Mouse (Mus musculus): ENCODE measurements around the gene Ugt1a8. TPM values are rescaled to one million over a fixed set of nuclear protein-coding genes. Genes with fewer than 3 reads are reported as not detected.
"Not testable (repeated sequence)": the region's sequence is repeated elsewhere in the genome, so short reads cannot be mapped to it uniquely, and the experiment has no call there.

The Ugt1a8 gene
- total RNA-seq, 2 experiments from 2014 or later: not detected

DNA sequence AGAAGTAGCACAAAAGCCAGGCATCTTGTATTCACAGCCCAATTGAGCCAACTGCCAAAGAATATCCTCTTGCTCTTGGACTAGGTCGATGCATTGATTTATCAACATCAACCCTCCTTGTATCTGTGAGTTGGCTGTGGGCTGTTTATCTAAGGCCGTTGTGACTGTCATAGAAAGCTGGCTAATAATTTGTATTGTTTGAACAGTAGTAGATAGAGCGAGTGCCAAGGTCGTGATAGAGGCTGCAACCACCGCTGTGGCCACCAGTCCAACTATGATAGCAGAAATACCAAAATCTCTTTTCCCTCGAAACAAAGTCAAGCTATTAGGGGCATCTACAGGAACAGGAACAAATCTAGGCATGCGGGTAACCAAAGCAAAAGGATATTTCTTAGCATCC lies 84.6 kb downstream of the Ugt1a8 start:
- not testable (repeated sequence) for DNase-seq (ENCODE audit: low spot score in 2 of 2)

DNA sequence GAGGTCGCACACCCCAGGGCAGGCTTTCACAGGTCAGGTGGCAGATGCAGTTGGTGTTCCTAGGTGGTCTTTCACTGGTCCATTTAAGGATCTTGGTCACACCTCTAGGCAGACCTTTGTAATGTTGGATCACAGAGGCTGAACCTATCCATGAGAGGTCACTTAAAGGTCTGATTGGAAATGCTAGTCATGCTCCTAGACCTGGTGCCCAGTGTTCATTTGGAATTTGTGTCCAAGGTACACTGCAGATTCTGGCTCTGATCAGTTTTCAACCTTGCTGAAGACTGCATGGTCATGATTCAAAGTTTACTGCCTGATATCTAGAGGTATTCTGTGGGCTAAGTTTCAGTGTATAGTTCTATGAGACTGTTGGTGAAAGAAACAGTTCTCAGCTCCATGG lies 92.0 kb downstream of the Ugt1a8 start:
- no peak for DNase-seq (ENCODE audit: low spot score in 2 of 2)

DNA sequence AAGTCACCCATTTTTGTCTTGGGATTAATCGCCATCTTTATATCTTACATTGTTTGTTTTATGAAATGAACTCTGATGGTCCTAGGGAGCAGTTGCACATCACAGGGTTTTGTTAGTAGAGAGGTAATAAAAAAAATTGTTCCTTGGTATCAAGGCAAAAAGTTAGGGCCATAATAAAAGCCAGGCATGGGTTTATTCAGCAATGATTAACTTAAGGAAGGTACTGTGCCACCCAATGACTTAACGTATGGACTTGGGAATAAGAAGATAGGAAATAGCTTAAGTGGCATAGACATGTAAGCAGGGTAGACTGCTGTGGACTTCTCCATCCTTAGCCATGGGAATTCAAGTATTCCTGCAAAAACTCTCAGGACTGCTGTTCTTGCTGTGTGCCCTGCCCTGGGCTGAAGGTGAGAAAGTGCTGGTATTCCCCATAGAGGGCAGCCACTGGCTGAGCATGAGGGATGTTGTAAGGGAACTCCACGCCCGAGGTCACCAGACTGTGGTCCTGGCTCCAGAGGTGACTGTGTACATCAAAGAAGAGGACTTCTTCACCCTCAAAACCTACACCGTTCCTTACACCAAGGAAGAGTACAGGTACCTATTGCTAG lies 98.8 kb downstream of the Ugt1a8 start:
- no peak for DNase-seq (ENCODE audit: low spot score in 2 of 2)

DNA sequence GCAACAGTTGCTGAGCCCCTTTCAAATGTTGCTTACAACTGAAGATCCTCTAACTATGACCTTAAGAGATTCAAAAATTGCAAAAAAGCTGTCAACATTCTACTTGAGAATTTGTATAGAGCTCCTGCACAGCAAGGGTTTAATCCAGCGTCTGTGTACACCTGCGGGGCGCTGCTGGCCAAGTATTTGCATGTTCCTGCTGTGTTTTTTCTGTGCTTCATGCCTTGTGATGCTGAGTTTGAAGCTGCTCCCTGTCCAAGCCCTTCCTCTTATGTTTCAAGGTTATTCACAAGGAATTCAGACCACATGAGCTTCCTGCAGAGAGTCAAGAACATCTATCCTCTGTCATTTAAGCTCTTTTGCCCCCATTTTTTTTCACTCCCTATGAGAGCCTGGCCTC lies 104.5 kb downstream of the Ugt1a8 start:
- DNase-seq (ENCODE audit: low spot score in 2 of 2): no peak

DNA sequence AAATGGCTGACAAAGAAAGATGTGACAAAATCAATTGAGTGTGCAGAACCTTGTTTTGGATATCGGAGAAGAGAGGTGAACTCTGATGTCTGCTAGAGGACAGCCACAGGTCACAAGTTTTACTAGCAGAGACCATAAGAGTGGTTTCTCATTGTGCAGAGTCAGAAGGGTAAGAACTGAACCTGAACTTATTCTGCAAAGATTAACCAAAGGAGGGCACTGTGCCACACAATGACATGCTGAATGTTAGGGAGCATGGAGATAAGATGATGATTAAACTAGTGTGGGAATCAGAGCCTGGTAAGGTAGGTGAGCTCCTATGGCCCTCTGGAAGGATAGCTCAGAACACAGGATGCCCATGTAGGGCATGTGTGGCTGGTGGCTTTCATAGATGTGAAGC lies 108.1 kb downstream of the Ugt1a8 start:
- DNase-seq (ENCODE audit: low spot score in 2 of 2): no peak

DNA sequence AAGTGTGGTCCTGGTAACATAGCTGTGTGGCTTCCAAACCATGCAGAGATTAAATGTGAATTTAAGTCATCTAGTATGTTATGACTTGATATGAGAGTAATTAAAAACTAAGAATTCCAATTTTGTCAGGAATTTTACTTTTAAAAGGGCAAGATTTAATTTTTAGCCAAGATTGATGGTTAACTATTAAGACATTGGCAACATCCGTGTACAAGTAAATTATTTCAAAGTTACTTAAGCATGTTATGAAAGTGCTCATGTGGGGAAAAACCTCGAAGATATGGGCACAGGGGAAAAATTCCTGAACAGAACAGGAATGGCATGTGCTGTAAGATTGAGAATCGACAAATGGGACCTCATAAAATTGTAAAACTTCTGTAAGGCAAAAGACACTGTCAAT lies 109.8 kb downstream of the Ugt1a8 start:
- no peak for DNase-seq (ENCODE audit: low spot score in 2 of 2)

DNA sequence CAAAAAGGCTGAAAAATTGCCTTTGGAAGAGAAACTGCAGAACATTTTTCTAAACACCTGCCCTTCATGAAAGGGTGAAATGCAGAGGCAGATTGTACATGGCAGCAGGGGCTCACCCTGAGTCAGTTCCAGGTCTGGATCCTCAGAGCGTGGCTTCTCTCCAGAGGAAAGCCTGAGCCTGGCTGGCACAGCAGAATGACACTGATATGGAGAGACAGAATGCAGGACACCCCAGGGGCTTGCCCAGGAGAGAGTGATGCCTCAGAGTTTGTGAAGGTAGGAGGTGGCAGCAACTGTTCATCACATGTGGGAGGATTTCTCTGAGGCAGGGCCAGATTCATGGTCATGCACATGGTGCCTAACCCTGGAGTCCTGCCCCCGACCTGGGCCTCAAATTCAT lies 112.4 kb downstream of the Ugt1a8 start:
- no peak for DNase-seq (ENCODE audit: low spot score in 2 of 2)

DNA sequence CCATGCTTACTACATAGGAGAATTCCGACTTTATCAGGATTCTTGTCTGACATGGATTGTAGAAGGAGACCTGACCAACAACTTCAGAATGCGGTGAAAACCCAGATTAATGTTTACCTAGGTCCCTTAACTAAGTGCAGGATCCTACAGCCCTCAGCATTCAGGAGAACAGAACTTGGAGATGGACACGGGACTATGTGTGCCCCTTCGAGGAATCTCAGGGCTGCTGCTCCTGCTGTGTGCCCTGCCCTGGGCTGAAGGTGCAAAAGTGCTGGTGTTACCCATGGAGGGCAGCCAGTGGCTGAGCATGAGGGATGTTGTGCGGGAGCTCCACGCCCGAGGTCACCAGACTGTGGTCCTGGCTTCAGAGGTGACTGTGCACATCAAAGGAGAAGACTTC lies 112.8 kb downstream of the Ugt1a8 start, which contains the start of gene Ugt1a2:
TSS of gene Ugt1a2 (plus strand) at position 146 of the 400 bp plus-strand sequence.
- no peak for DNase-seq (ENCODE audit: low spot score in 2 of 2)

DNA sequence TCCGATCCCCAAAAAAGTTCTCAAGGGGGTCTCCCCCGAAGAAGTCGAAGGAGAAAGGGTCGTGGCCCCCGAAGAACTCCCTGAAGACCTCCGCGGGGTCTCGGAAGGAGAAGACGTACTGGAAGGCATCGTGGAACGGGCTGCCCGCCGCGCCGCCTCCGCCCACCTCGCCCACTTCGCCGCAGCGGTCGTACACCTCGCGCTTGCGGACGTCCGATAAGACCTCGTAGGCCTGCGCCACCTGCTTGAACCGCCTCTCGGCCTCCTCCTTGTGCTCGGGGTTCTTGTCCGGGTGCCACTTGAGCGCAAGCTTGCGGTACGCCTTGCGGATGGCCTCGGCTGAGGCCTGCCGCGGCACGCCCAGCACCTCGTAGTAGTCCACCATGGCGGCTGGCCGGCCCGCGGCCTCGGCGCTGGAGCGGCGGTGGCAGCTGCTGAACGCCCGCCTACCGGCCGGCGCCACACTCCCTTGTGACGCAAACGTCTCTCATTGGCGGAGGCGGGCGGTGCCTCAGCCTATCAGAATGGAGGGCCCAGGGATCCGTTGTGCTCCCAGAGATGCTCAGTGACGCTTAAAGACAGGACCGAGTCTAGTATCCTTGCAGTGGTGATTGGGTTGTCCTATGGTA lies 117.8 kb downstream of the Ugt1a8 start, which contains the start of gene Dnajb3:
TSS of gene Dnajb3 (minus strand) at position 489 of the 629 bp plus-strand sequence.
- peak; percentile 61 to 80 for DNase-seq (ENCODE audit: low spot score in 2 of 2)

DNA sequence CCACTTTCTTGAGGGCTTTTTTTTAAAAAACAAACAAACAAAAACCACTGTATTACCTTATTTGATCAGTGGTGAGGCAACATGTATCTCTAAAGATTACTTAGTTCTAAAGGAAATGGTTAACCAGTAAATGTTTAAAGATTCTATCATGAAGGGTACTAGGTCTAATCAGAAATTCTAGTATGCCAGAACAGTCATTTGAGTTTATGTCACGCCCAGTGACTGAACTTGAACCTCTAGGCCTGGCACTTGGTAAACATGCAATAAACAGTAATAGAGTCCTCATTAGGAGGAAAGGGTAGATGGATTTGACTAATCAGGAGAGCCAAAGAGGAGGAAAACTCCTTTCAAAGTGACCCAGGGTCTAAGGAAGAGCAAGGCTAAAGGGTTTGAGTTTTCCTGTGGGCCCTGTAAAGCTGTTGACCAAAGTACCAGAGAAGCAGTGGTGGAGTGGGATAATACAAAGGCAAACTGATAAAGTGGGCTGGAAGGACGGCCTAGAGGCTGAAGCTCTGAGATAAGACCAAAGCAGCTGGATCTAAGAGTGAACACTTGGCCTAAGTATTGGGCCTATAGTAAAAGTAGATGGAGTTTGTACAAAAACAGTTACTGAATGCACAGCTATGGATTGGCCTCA lies 119.3 kb downstream of the Ugt1a8 start:
- no peak for DNase-seq (ENCODE audit: low spot score in 2 of 2)

DNA sequence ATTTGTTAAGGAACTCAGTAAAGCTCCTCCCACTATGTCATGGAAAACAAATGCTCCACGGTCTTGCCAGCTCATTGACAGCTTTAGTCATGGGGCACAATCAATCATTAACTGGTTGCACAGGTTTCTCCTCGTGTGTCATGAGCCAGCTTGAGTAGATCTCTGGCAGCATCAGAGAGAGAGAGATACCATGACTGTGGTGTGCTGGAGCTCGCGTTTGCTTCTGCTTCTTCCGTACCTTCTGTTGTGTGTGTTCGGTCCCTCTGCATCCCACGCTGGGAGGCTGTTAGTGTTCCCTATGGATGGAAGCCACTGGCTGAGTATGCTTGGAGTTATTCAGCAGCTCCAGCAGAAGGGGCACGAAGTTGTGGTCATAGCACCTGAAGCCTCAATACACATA lies 124.2 kb downstream of the Ugt1a8 start, which contains the start of gene Ugt1a1:
TSS of gene Ugt1a1 (plus strand) at position 148 of the 400 bp plus-strand sequence.
- DNase-seq (ENCODE audit: low spot score in 2 of 2): peak in 1 of 2 experiments; percentile 16

DNA sequence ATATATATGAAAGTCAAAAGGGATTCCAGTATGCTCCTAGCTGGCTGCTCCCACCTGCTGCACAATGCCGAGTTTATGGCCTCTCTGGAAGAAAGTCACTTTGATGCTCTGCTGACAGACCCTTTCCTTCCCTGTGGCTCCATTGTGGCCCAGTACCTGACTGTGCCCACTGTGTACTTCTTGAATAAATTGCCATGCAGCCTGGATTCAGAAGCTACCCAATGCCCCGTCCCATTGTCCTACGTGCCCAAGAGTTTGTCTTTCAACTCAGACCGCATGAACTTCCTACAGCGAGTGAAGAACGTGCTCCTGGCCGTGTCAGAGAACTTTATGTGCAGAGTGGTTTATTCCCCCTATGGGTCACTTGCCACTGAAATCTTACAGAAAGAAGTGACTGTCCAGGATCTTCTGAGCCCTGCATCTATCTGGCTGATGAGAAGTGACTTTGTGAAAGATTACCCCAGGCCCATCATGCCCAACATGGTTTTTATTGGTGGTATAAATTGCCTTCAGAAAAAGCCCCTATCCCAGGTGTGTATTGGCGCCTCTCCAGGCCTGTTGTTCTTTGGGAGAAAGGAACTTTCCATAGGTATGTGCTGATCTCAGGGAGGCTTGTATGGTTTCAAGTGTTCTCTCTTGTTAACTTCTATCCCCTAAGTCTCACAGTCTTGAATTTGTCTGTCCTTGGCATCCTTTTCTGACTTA lies 124.9 kb downstream of the Ugt1a8 start:
- DNase-seq (ENCODE audit: low spot score in 2 of 2): peak in 1 of 2 experiments; percentile 18

DNA sequence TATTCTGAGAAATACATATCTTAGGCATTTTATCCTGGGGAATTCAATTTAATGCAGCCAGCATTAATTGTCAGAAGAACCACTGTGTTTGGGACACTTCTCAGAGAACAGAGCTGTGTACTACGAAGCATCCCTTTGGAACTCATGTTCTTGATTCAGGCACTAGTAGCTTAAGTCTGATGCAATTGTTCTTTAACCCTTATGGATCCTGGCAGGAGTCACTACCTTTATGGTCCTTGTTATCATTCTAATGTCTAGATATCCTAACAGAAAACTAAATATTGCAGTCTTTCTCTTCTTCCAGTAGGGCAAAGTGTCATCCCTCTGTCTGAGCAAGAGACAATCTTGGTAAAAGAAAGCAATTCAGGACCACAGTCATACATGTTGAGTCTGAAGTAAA lies 125.4 kb downstream of the Ugt1a8 start:
- DNase-seq (ENCODE audit: low spot score in 2 of 2): no peak

DNA sequence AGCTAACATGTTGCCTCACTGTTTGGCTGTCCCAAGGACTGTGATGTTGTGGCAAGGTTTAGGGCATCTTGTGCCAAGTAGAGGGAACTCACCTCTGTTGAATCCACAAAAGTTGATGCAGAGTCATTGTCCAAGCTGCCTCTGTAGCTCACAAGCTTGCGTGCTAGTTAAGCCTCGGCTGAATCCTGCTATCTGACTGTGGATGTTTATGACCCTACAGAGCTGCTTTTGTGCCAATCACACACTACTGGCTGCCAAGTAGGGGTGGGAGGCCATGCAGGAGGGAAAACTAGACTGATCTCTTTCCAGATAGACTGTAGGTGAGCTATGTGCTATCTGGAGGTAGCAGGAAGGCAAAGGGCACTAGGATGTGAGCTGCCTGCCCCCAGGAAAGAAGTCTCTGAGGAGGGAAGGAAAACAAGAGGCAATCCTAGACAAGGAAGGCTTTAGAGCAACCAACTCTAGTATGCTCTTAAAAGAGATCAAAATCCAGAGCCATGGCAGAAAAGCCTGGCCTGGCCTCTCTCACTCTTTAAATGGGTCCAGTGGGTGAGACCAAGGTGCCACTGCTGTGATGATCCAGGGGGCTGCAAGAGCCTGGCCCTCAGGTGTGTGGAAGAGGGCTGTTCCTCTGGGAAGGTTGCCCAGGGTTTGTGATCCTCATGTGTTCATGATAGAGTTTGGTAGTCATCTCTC lies 126.3 kb downstream of the Ugt1a8 start:
- DNase-seq (ENCODE audit: low spot score in 2 of 2): peak in 1 of 2 experiments; percentile 28

DNA sequence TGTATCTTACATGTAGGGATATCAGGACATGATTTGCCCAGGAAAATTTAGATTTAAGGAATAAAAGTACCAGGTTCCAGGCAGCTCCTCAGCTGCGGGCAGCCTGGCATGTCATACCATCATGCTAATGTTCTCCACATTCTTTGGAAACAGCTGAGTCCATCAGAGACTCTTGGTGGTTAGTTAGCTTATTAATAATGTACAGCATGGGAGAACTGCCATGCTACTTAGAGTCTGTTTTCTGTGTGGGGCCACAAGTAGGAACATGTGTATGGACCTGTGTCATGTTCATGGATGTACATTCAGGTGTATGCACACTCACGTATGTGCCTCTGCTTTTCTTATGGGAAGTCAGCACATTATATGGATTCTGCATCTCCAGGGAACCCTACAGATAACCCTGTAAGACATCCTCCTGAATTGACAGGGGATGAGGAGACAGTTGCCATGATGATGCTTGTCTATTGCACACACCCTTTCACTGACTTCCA lies 126.9 kb downstream of the Ugt1a8 start:
- peak in 1 of 2 experiments; percentile 9 for DNase-seq (ENCODE audit: low spot score in 2 of 2)

DNA sequence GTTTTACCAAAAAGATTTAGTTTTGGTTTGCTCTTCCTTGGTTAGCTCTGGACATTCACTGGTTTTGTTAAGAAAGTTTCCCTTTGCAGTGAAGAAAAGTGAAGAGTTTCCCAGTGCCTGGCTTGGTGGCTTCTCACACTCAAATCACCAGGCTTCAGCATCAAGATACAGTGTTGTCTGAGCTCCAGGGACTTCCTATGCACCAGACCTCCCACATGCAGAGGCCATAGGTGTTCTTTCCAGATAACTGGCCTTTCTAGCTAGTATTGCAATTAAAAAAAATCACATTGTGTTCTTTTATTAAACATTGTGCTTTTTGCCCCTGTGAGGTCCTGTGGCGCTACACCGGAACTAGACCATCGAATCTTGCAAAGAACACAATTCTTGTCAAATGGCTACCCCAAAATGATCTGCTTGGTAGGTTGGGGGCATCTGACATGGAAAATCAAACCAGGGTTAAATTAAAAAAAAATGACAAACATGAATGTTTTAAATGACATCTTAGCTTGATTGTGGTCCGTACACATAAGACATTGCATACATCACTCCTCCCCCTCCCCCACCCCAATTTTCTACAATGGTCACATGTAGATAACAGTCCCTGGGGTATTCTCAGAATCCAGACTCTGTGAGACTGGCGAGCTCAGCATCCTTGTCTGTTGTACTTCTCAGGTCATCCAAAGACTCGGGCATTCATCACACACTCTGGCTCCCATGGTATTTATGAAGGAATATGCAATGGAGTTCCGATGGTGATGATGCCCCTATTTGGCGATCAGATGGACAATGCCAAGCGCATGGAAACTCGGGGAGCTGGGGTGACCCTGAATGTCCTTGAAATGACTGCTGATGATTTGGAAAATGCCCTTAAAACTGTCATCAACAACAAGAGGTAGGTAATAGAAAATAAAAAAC lies 128.1 kb downstream of the Ugt1a8 start:
- DNase-seq (ENCODE audit: low spot score in 2 of 2): peak in 1 of 2 experiments; percentile 9

DNA sequence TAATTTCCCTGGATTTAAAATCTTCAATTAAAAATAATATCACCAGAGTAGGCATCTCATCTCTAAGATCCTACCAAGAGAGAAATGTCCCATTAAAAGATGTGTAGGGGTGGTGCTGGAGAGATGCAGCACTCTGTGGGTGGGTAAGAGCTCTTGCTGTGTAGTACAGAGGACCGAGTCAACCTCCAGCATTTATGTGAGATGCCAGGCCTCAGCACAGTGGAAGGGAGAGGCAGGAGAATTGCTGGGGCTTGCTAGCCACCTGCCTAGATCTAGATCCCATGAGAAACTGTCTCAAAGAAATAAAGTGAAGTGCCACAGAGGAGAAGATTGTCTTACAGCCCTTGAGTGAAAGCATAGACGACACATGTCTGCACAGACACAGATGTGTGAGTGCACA lies 128.9 kb downstream of the Ugt1a8 start:
- DNase-seq (ENCODE audit: low spot score in 2 of 2): peak in 1 of 2 experiments; percentile 10

DNA sequence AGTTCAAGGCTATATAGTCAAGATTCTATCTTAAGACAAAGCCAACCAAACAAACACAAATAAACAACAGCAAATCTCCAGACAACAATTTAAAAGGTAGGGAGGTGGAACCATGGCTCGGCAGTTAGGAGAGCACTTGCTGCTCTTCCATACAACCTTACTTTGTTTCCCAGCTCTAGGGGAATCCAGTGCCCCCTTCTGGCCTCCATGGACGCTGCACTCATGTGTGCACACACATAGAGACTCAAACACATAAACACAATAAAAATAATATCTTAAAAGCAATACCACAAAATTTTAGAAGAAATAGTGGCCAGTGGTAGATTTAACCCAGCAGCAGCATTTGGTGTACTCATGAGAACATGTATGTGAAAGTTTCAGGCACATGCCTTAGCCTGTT lies 129.5 kb downstream of the Ugt1a8 start:
- DNase-seq (ENCODE audit: low spot score in 2 of 2): peak in 1 of 2 experiments; percentile 15

DNA sequence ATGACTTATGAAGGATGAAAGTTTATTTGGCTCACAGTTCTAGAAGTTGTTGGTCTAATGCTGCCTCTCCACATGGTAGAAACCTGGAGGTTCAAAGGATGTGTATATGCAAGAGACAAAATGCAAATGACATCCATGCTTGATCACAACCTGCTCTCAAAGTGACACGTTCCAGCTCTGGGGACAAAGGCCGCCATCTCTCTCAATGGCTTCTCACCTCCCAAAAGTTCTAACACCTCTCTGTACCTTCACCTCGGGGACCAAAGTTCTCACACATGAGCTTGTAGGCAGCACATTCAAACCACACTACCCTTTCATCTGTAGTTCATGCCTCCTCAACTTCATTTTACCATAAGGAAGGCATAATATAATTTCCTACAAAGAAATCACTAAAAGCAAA lies 130.0 kb downstream of the Ugt1a8 start:
- peak in 1 of 2 experiments; percentile 13 for DNase-seq (ENCODE audit: low spot score in 2 of 2)

DNA sequence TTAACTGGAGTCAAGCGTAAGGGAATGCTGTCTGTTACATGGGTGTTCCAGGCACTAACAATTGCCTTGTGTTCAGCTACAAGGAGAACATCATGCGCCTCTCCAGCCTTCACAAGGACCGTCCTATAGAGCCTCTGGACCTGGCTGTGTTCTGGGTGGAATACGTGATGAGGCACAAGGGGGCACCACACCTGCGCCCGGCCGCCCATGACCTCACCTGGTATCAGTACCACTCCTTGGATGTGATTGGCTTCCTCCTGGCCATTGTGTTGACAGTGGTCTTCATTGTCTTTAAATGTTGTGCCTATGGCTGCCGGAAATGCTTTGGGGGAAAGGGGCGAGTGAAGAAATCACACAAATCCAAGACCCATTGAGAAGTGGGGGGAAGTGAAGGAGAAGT lies 130.4 kb downstream of the Ugt1a8 start:
- peak; percentile 28 to 43 for DNase-seq (ENCODE audit: low spot score in 2 of 2)
